Mouse (Mus musculus) megakaryocyte progenitor cell, adult 5-6 weeks (primary cell): ENCODE results near the gene Det1. TPM values are rescaled to one million over a fixed set of nuclear protein-coding genes. Genes with fewer than 3 reads are reported as not detected.

Experiments used
- ATAC-seq: replicated peaks from 2 replicates; pipeline ENCODE4 v1.8.0; 2016; ENCODE audit warnings: mild to moderate bottlenecking, moderate TSS enrichment, inconsistent platforms; ENCODE audit not compliant: poor library complexity
- total RNA-seq, 2 experiments: library from RNA; stranded (forward) in 1 of 2; stranded (reverse) in 1 of 2; fragments of 157-497, 149-512 nt in 1 of 2; fragments of 200-1000 nt in 1 of 2; gene quantifications; 2 replicates each; pipeline versions ENCODE4 v1.2.3 to v1.2.4; 2015 to 2017

The Det1 gene
- total RNA-seq (2015) (16.1 and 19.3 TPM in 2 replicates), total RNA-seq (2017) (14.0 and 15.5 TPM in 2 replicates)

GRCm38 (mm10) chr7:78846737-78847434 lies at the start of gene Det1:
TSS of gene Det1 (minus strand) at chr7:78847263.
- peak; percentile 95 for ATAC-seq

GRCm38 (mm10) chr7:78895653-78896333 lies 48.7 kb upstream of the Det1 start, which contains the start of gene Aen:
TSS of gene Aen (plus strand) at chr7:78895854.
- peak; percentile 98 for ATAC-seq

DNA sequence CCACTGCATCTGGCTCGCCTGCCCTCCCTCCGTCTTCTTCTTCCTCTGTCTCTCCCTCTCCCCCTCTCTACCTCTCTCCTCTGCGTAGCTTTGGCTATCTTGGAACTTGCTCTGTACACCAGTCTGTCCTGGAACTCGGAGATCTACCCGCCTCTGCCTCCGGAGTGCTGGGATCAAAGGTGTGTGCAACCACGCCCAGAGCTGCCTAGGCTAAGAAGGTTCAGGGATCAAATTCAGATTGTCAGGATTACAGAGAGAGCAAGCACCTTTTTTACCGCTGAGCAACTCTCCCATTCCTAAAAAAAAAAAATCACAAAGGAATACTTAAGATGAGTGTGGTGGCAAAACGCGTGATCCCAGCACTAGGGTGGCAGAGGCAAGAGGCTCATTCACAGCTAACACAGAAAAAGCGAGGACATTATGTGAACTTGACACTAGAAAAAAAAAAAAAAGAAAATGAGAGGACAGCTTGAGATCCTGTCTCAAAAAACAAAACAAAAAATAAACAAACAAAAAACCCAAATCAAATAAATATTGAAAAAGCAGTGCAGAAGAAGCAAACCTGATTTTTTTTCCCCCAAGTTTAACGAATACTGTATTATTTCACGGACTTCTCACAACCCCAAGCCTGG lies 48.1 kb upstream of the Det1 start:
- ATAC-seq, result no peak

GRCm38 (mm10) chr7:78893917-78894316 lies 46.9 kb upstream of the Det1 start:
- ATAC-seq, result no peak

GRCm38 (mm10) chr7:78890641-78891040 lies 43.6 kb upstream of the Det1 start:
- ATAC-seq, result peak; percentile 78

- no peak for ATAC-seq
These were observed 40.4 kb upstream of the Det1 start for GRCm38 (mm10) chr7:78887431-78887842.

GRCm38 (mm10) chr7:78886496-78886895 lies 39.4 kb upstream of the Det1 start:
- ATAC-seq, result no peak

- no peak for ATAC-seq
These were observed 38.3 kb upstream of the Det1 start for GRCm38 (mm10) chr7:78885404-78885803.

- ATAC-seq, result no peak
These were observed 37.1 kb upstream of the Det1 start for GRCm38 (mm10) chr7:78884139-78884538.

GRCm38 (mm10) chr7:78883726-78884060 lies 36.6 kb upstream of the Det1 start:
- no peak for ATAC-seq

GRCm38 (mm10) chr7:78883016-78883725 lies 36.1 kb upstream of the Det1 start:
- ATAC-seq, result peak; percentile 35; the same call in 1 of the 2 replicates

DNA sequence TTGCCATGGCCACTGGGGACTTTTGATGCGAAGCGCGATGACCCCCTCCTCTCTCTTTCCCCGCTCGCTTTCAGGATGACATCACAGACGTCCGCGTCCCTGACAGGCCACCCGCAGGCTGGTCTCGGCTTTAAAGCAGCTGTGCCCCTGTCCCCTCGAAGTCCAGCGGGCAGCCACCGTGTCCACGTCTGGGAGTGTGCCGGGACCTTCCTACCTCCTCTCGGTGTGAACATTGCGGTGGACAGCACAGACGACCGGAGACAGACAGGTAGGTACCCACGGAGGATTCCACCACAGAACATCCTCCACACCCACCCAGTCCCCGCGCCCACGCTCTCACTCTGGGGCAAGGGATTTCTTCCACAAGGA lies 35.4 kb upstream of the Det1 start:
- ATAC-seq, result no peak; the same call in 1 of the 2 replicates

GRCm38 (mm10) chr7:78881607-78882468 lies 34.8 kb upstream of the Det1 start:
- ATAC-seq, result no peak

DNA sequence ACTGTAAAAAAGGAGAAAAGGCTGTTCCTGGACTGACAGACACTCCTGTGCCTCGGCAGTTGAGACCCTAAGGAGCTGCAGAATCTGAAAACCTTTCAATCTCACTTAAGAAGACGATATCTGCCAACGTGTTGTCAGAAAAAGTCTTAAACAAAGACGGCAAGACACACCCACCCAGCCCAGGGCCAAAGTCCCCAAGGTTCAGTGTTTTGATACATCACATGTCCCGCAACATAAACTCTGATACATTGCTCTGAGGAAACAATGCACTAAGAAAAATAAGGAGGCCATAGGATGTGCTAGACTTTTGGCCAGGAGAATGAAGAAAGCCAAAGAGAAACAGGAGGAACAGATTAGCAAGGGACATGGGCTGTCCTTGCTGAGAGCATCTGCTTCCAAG lies 25.8 kb upstream of the Det1 start:
- no peak for ATAC-seq

DNA sequence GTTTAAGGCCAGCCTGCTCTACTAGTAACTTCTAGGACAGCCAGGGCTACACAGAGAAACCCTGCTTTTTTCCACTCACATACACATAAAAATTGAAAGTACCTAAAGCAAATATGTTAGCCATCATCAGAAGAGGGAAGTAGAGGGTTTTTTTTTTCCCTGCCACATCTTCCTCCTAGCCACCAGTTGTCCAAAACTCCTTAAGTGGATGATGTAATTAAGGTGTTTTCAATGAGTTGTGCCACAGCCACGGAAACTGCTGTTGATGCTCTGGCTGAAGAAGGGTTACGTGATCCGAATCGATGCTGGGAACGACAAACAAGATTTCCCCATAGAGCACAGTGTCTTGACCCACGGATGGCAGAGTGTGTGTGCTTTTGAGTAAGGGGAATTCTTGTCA lies 25.3 kb upstream of the Det1 start:
- ATAC-seq, result peak; percentile 82

GRCm38 (mm10) chr7:78868731-78869130 lies 21.7 kb upstream of the Det1 start:
- ATAC-seq, result no peak

DNA sequence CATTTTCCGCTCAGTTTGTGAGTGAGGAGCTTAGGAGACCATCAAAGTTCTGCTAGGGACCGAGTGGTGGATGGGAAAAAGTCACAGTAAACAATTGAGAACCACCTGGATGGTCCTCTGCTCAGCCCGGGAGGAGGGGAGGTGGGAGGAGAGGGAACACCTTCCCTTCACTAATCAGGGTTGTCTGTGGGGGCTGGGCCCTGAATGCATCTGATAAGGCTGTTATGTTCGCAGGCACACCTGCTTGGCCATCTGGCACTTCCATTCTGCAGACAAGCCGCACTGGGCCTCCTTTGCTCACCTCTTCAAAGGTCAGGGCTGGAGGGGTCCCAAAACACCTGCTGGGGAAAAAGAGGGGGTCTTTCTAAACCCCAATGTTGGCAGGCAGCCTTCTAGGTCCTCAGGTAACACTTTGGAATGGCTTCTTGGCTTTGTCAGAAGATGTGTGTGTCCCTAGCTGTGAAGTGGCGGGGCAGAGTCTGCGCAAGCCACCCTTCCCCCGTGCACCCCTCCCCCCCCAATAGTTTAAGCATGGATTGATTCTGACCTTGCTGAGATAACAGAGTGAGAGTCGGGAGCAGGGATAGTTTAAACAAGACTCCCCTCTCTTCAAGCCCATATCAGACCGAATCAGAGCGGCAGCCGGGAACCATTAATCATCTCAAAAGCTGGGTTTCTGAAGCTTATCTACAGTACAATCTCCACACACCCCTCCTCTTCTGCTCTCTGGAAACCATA lies 18.3 kb upstream of the Det1 start:
- ATAC-seq, result no peak

DNA sequence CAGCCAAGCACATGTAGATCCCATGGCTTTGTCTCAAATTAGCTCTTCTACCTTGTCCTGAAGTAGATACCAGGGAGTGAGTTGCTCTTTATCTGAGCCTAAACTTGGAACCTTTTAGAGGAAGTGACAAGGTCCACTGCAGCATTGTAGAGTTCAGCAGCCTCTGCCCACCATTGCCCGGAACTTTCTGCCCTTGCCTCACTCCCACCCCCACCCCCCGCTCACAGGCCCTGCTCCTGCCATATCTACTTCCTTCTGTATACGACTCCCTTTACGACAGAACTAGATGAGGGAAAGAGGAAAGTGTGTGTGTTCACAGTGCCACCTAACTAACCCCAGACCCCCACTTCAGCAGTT lies 17.4 kb upstream of the Det1 start:
- peak; percentile 81 for ATAC-seq

- ATAC-seq, result peak; percentile 18; the same call in 1 of the 2 replicates
These were observed 16.9 kb upstream of the Det1 start for GRCm38 (mm10) chr7:78863796-78864445.
